Mouse (Mus musculus): ENCODE results near the gene Ddn. TPM values are rescaled to one million over a fixed set of nuclear protein-coding genes. Genes with fewer than 3 reads are reported as not detected.

Gene Ddn
- not detected in 2 replicates for polyA plus RNA-seq (2012; rRNA removed)

DNA sequence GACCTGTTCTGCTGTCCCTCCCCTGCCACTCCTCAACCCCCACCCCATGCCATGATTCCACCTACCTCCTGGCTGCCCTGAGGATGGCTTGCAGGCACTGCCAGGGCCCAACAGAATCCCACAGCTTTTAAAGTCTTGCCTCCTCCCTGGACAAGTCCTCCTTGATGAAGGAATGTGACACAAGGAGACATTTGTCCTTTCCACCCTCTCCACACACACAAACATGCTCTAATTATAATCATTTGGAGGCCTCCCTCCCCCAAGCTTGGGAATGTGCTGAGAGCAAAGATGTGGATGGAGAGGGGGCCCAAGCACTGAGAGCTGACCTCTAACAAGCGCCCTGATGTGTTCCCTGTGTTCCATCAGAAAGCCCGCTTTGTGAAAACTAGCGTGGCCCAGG, at the start of gene Ddn:
Gene Ddn (minus strand): TSS at position 101 of the 400 bp plus-strand sequence.

DNA sequence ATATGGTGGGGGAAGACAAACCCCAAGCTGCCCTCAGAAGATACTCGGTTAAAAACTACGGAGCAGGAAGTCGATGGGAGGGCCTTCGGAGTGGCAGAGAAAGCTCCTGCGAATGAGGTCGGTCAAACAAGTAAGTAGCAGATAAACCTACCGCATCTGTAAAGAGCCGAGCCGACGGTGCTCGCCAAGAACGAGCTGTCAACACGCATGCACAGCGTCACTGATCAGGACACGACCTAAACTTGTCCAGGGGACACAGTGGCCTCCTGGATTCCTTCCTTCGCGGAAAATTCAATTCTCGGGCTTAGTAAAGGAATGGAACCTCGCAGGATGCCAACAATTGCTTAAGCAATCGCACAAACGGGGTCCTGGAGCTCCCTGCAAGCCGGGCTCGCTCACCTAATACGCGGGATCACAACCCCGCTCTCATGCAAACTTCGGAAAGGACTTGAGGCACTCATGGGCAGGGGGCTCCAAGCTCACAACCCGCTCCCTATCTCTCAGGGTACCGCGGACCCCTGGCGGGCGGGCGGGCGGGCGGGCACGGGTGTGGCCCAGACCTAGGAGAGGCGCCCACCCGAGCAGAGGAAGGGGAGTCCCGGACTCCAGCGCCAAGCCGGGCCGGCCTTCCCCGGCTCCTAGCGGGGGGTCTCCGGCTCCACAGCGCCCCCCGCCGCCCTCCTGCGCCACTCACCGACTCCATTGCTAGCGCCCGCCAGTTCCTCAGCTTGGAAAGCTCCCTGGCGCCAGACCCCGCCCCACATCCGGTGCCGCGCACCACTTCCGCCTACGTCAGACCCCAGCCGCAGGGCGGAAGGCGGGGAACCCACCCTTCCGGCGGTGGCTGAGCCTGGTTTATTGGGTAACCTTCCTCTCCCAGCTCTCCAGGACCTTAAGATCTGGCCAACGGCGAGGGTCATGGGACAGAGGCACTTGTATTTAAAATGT, 21.7 kb upstream of the Ddn start, which contains the start of gene Prkag1:
Gene Prkag1 (minus strand): TSS at position 786 of the 948 bp plus-strand sequence.

DNA sequence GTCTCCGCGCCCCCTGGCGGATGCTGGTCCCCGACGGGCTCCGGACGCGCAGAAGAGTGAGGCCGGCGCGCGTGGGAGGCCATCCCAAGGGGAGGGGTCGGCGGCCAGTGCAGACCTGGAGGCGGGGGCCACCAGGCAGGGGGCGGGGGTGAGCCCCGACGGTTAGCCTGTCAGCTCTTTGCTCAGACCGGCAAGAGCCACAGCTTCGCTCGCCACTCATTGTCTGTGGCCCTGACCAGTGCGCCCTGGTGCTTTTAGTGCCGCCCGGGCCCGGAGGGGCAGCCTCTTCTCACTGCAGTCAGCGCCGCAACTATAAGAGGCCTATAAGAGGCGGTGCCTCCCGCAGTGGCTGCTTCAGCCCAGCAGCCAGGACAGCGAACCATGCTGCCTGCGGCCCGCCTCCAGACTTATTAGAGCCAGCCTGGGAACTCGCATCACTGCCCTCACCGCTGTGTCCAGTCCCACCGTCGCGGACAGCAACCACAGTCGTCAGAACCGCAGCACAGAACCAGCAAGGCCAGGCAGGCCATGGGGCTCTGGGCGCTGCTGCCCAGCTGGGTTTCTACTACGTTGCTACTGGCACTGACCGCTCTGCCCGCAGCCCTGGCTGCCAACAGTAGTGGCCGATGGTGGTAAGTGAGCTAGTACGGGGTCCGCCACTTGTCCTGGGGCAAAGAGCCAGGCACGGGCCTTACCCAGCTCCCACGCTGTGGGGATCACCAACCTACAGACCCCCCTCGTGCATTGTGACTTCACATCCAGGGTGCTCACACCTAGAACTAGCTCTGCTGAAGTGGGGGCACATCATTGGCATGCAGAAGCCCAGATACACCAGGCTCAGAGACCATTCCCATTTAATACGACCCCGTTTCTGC, 19.4 kb downstream of the Ddn start, which contains the start of gene Wnt1:
Gene Wnt1 (plus strand): TSS at position 197 of the 875 bp plus-strand sequence.

DNA sequence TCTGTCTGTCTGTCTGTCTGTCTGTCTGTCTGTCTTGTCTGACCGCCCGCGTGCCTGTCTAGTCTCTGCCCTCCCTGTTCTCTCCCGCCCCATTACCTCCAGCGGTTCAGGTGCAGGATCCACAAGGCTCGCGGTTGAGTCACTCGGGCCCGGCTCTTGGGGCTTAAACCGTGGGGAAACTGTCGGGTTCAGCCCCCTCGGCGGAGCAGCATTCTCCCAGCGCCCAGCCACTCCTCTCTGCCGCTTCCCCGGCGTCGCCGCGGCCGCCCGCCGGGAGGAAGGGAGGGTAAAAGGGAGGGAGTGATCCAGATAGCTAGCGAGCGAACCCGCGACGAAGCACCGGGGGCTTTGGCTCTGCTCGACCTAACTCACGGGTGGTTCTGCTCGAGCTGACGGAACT, 31.5 kb downstream of the Ddn start, which contains the start of gene Wnt10b:
Gene Wnt10b (minus strand): TSS at position 389 of the 400 bp plus-strand sequence.

DNA sequence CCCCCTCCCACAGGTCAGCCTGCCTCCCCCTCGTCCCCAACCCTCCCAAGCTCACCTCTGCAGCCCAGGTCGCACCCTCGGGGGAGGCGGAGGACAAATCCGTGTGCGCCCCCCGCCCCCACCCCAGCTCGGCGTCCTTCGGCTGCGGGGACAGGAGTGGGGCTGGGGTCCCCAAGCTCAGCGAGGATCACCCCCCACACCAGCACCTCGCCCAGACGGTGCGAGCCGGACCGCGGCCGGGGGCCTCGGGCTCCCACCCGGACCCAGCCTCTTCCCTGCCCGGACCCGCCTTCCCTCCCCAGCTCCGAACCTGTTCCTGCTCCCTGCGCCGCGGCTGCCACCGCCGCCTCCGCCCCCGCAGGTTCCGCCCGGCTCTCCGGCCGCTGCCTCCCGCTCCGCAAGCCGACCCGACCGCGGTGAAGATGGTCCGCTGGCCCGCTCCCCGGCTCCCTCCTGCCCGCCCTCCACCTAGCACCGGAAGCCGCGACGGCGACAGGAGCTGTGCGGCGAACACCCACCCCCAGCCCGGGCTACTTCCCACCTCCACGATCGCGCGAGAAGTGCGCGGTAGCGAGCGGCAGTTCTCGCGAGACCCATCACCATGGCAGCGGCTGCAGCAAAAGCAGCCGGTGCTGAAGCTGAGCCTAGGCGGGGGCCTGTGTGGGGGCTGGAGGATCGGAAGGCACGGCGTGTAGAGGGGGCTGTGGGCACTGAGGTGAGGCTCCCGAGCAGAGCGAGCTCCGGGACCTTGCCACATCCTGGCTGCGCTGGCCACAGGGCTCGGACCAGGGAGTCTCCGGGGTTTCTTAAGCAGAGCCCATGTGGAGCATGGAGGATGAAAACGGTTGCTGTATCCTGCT, 46.4 kb downstream of the Ddn start, which contains the start of gene Arf3:
Gene Arf3 (minus strand): TSS at position 545 of the 860 bp plus-strand sequence.

Other genes with a start within 250 kb of the Ddn start
- gene Ccnt1, start 238.6 kb downstream of the Ddn start, polyA plus RNA-seq (2012; rRNA removed): 6.0 and 6.3 TPM in 2 replicates
- gene 4930415O20Rik, start 238.5 kb downstream of the Ddn start, polyA plus RNA-seq (2012; rRNA removed): 0.43 TPM in 1 of 2 replicates, not detected in the other
- 189 and 211 TPM in 2 replicates for gene Adcy6, start 199.4 kb downstream of the Ddn start, polyA plus RNA-seq (2012; rRNA removed)
- gene Cacnb3, start 178.7 kb downstream of the Ddn start, polyA plus RNA-seq (2012; rRNA removed): 96.4 and 107 TPM in 2 replicates
- 29.0 and 31.4 TPM in 2 replicates for gene Ddx23, start 146.6 kb downstream of the Ddn start, polyA plus RNA-seq (2012; rRNA removed)
- gene Rnd1, start 132.0 kb downstream of the Ddn start, polyA plus RNA-seq (2012; rRNA removed): 1.2 and 2.3 TPM in 2 replicates
- 0.22 and 0.43 TPM in 2 replicates for gene Ccdc65, start 101.3 kb downstream of the Ddn start, polyA plus RNA-seq (2012; rRNA removed)
- gene Fkbp11, start 81.3 kb downstream of the Ddn start, polyA plus RNA-seq (2012; rRNA removed): 26.7 and 49.8 TPM in 2 replicates
- gene Arf3, start 46.3 kb downstream of the Ddn start, polyA plus RNA-seq (2012; rRNA removed): 75.8 and 94.5 TPM in 2 replicates
- 0.30 and 0.65 TPM in 2 replicates for gene Wnt10b, start 31.3 kb downstream of the Ddn start, polyA plus RNA-seq (2012; rRNA removed)
- 0.07 TPM in 1 of 2 replicates, not detected in the other for gene Wnt1, start 19.6 kb downstream of the Ddn start, polyA plus RNA-seq (2012; rRNA removed)
- gene Prkag1, start 22.0 kb upstream of the Ddn start, polyA plus RNA-seq (2012; rRNA removed): 45.2 and 50.3 TPM in 2 replicates
- gene Kmt2d, start 61.7 kb upstream of the Ddn start, polyA plus RNA-seq (2012; rRNA removed): 23.9 and 26.7 TPM in 2 replicates
- gene Rhebl1, start 85.0 kb upstream of the Ddn start, polyA plus RNA-seq (2012; rRNA removed): 1.9 and 2.1 TPM in 2 replicates
- gene Dhh, start 89.0 kb upstream of the Ddn start, polyA plus RNA-seq (2012; rRNA removed): 0.72 and 0.93 TPM in 2 replicates
- gene Lmbr1l, start 108.7 kb upstream of the Ddn start, polyA plus RNA-seq (2012; rRNA removed): 56.6 and 93.6 TPM in 2 replicates
- gene Tuba1b, start 125.1 kb upstream of the Ddn start, polyA plus RNA-seq (2012; rRNA removed): 551 and 757 TPM in 2 replicates
- gene Gm49450, start 144.1 kb upstream of the Ddn start, polyA plus RNA-seq (2012; rRNA removed): 98.4 and 128 TPM in 2 replicates
- gene Tuba1a, start 144.2 kb upstream of the Ddn start, polyA plus RNA-seq (2012; rRNA removed): 192 and 198 TPM in 2 replicates
- gene Tuba1c, start 220.4 kb upstream of the Ddn start, polyA plus RNA-seq (2012; rRNA removed): 219 and 270 TPM in 2 replicates
- 17.4 and 17.7 TPM in 2 replicates for gene Prph, start 245.7 kb upstream of the Ddn start, polyA plus RNA-seq (2012; rRNA removed)